Mouse (Mus musculus) A20 (cell line): Measurements from ENCODE around the gene Rexo5.
A peak's percentile ranks its signal among the peaks of the same experiment; 100 is the strongest.

Source experiments
- DNase-seq: peaks from one replicate; pipeline ENCODE4 v3.0.0-alpha.2; 2011; ENCODE audit warnings: low read depth, low spot score

The Rexo5 gene

DNA sequence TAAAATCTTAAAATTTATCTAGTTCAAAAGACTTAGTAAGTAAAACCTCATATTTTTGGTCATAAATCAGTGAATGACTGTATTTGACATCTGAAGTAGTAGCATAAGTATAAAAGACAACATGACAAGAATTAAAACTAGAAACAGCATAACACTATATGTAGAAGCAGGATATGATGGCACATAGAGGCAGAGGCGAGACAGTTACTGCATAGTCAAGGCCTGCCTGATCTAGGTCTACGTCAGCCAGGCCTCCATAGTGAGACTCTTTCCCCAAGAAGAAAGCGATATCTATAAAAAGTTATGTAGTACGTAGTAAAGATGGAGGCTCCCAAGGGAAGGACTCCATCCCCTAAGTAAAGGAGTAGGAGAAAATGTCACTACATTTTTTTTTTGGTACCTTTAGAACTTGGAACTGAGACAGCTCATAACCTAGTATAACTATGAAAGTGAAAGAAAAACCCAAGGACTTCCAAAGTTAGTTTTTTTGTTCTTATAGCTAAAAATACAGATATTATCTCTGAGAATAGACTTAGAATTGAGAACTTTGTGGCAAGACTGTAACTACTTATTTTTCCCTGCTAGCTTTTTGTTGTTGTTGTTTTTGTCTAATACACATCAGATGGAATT is 48.1 kb downstream of the Rexo5 start:
- DNase-seq, result no peak

DNA sequence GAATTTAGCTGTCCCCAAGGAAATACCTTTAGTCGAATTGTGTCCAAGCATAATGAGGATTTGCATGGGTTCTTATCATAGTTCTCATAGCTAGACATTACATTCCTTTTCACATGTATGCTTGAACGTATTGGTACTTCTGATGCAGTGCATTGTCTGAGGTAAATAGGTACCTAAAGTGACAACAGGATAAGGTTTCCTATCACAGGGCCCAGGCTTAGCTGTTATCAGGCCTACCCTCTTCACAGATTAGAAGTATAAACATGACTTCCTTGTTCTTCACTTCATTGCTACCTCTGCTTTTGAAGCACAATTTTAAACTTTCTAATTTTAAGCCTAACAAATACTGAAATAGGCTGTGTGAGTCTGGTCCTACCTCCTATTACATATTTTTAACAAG is 51.7 kb downstream of the Rexo5 start:
- DNase-seq, result no peak

DNA sequence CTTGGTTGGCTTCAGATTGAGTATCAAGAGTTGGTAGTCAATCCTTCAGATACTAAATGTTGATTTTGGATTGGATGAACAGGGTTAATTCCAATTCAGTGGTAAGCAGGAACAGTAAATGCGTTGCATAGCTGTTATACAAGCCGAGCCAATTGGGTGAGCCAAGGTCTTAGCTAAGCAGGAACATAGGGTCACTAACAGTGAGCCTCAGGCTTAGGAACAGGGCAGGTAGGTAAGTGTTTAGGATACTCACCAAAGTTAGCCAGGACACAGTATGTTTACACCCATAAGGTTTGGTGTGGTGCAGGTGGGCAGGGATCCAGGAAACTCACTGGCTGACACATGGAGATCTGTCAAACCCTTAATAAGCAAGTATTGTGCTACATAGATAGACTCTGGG is 53.6 kb downstream of the Rexo5 start:
- DNase-seq, result no peak

DNA sequence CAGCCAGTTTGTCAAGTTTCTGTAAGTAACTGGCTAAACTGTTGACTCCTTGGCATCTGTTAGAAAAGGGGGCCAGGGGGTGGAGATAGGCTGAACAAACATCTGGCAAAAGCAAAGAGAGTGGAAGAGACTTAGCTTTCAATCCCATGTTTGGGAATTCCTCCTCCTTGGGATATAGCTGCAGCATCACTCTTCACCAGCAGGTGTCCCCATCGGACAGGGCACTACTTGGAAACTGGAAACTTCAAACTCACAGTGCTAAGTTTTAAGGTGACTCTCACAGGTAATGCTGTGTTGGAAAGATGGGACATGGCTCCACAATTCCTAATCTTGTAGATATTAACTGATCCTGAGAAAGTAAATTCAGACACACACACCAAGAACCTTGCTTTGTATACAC is 55.3 kb downstream of the Rexo5 start:
- DNase-seq, result peak; percentile 34

DNA sequence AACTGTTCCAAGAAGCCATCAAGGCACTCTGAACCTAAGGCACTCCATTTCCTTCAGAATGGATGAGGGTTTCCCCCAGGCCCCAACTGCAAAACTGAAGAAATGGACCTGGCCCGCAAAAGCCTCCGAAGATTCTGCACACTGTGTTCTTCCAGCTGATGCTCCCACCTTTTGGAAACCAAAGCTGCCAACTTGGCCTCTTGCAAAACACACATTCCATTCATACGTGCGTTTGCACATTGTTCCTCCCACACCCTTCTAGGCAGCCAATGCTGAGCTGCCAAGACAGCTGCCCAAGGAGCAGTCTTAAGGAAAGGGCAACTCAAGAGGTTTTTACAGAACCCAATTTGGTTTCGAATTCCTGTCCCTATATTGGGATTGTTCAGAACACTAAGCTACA is 56.9 kb downstream of the Rexo5 start:
- no peak for DNase-seq

DNA sequence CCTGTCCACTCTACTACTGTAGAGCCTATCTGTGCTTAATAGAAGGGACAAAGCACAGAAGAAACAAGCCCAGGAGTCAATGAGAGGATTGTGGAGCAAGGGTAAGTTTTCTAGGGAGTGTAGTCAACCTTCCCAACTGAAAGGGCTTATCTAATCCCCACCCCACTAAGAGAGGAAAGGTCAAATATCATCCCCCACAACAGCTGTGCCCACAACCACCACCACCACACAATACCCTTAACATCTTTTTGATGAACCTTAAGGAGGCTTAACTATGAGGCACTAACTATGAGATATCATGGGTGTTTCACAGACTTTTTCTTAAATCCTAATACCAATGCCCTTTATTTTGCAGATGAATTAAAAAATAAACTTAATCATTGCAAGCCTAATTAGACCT is 58.7 kb downstream of the Rexo5 start:
- DNase-seq, result no peak

DNA sequence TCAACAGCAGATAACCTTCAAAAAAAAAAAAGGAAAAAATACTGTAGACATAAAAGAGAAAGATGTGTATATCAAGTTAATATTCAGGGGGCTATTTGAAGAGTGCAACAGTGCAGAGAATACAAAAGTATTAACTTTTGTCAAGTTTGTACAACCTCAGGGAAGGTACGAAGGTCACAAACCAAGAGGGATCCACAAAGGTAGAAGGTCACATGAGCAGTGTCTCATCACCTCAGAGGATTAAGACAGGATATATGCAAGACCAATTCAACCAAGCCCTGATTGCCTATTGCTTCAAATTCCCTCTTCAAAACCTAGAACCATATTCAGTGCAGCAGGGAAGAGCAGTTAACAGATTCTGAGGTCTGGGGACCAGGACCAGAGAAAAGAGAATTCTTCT is 59.4 kb downstream of the Rexo5 start:
- DNase-seq, result no peak

DNA sequence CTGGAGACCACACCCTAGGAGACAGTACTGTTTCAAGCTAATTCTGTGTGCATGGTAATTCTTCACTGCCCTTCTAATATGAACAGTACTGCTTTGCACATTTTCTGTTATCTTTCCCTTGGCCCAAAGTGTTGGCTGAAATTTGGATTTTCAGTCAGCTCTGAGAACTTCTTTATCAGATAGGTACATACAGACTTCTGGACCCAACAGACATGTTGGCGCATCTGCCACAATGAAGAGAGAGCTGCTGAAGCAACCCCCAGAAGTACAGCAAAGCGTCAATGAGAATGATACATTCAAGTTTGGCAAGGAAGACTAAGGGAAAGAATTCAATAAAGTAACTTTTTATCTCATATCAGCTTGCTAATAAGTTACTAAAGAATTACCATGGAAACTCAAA is 60.6 kb downstream of the Rexo5 start:
- DNase-seq, result no peak

DNA sequence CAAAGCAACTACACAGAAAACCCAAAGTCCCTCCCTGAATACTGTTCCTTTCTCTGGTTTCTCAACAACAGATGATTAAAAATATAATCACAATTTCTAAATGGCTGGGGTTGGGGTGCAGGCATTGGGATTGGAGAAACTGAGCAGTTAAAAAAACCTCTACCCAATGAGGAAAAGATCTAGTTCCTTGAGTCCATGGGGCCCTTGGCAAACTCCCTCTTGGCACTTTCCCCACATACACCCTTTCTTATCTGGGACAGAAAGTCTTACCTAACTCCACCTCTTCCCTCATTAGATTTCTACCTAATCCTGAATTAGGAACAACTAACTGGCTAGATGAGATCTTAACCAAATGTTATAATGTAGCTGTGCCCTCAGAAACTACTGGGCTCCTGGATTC is 61.2 kb downstream of the Rexo5 start:
- DNase-seq, result no peak

DNA sequence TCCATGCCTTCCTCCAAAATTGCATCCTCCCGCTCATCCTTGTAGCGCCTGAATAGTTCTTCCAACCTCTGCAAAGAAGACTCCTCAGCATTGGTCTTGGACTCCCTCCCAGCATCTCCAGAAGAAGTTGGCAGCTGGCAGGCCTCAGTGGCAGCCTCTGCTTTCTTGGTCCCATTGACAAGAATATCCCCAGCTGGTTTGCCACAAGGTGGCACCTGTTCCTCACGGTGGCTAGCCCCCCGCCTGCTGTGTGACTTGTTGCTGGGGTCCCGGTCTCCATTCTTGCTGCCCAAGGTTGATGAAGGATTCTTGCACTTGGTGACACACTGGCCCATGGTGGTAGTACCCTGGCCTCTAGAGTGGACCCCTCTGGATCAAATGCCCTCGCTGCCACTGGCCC is 65.7 kb downstream of the Rexo5 start:
- peak; percentile 26 for DNase-seq

DNA sequence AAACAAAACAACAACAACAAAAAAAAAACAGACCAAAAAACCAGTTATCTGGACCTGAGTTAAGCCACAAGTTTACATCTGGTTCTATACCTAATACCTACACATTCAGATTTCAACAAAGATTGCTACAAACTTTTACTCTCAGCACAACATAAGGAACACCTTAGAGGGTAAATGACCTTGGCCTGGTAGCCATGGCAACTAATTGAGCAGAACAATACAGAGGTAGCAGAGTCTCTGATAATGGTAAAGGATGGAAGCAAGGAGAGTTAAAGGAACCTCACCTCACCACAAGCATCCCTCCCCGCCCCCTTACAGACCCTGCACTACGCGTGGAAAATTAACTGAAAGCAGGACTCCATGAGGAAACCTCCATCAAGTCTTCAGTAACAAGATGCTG is 66.3 kb downstream of the Rexo5 start:
- no peak for DNase-seq

DNA sequence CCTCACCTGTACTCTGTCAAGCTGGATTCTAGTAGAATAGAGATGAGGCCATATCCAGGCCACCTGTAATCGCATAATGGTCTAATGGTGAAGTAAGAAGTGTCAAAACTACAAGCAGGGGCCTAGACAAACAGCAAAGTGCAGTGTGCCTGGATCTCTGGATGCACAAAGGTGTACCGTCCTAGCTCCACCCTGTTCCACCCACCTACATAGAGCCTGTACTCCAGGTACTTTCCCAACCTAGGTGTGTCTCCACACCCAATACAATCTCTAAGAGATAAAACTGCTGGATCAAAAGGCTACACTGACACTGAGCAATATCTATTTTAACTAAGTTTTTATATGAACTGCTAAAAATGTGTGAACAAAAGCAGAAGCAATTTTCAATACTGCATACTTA is 66.7 kb downstream of the Rexo5 start:
- no peak for DNase-seq

DNA sequence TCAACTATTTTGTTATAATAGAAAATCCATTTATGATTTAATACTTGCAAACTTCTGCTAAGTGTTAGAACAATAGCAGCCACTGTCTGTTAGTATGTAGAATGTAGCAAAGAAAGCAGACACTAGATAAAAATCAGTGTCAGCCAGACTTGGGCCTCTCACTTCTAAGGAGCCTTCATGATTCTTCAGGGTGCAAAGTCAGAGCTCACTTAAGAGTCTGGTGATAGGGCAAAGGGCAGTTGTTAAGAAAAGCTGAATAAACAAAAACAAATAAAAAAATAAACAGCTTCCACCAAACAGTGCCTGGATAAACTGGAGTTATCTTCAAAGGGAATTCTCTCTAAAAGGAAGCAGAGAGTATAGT is 67.1 kb downstream of the Rexo5 start:
- no peak for DNase-seq

DNA sequence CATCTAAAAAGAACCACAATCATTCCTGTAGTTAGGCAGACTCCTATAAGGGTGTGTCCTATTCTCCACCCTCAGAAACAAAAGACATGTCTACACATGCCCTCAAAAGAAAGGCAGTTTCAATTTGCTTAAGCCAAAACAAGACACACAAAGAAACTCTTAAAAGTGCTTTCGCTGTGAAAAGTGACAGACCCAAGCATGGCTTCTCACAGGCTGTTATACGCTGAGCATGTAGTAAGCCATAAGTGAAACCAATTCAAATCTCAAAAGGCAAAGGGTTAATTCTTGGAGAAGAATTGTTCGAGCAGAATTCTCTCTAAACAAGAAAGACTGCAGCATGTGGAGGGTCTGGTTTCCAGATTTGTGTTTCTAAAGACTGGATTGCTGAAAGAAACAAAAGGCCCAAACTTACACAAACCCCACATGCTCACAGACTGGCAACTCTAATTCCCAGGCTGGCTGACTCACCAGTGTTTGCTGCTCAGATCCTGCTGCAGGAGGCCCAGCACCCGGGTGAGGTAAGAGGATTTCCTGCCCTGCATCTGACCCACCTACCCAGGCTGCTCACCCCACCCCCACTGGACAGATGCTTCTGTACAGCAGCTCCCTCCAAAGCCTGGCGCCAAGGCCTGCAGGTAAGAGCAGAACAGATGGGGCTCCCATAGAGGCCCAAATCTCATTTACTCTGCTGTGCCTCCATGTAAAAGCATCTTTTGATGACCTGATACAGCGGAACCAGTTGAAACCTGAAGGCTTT is 67.7 kb downstream of the Rexo5 start:
- peak; percentile 15 for DNase-seq

DNA sequence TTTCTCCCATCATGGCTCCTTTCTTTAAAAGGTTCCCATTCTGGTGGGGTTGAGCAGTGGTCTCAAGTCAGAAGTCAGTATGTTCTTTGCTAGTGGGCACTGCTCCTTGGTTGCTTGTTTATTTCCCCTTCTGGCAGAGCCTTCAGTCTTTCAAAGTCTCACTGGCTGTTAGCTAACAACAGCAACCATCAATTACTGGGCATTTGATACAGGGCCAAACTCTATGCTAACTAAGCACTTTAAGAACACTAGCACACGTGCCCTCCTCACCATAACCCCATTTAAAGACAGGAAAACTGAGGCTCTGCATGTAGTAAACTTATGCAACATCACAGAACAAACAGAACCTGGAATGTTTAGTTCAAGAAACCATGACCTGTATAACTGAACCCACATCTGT is 68.4 kb downstream of the Rexo5 start:
- no peak for DNase-seq

DNA sequence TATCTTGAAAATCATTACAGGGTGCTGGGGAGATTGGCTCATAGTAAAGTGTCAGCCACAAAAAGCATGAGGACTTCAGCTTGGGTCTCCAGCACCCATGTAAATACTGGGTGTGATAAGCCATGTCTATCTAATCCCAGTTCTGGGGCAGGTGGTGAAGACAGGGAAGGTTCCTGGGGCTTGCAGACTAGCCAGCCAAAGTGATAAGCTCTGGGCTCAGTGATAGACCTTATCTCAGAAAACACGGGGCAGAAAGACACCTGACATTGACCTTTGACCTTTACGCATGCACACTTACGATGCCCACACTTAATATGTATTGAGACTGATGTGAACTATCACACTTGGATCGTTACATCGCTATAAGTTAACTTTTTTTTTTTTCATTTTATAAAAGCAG is 70.7 kb downstream of the Rexo5 start:
- no peak for DNase-seq

DNA sequence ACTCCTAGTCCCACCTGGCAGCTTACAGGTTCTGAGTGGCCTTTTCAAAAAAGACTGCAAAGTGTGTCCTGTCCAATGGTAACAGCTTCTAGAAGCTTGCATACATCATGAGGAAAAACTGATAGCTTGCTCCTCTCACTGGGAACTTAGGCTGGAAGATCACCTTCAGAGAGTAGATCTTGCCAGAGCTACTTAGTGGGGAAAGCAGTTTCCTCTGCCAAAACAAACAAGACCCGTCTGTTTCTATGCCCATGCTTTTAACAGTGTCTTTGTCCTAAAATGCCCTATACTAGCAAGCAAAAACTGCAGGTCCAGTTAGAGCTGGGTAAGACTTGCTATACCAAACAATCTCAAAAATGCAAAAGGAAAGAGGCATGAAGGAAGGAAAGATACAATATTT is 72.3 kb downstream of the Rexo5 start:
- no peak for DNase-seq

DNA sequence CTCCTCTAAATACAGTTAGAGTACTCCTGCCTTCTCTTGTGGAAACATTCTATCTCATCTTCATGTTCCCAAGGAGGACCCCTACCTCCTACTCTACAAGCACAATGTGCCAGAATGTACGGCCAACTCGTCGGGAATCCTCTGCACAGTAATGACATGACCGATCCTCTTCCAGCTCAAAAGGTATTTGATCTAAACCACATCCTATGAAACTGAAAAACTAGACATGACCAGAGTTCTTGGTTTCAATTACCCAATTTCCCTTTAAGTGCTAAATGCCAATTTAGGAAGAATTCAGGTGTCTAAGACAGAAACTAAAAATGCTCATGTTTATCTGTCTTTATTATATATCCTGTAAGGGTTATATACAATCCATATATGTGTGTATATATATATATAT is 78.4 kb downstream of the Rexo5 start:
- no peak for DNase-seq

DNA sequence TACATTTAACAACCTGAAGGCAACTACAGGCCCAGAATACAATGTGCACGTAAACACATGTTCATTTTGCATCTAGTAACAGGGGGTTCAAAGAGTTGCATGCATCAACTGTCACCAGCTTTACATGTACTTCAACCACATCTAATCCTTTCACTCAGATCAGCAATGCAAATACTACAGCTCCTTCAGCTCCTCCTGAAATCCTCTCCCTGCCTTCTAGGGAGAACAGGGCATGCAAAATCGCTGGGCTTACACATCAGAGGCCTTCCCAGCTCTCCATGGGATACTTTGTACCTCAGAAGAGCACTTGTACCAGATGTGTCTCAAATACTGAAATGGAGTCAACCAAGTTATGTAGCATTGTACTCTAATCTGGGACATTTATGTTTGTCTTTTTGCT is 79.2 kb downstream of the Rexo5 start:
- no peak for DNase-seq

DNA sequence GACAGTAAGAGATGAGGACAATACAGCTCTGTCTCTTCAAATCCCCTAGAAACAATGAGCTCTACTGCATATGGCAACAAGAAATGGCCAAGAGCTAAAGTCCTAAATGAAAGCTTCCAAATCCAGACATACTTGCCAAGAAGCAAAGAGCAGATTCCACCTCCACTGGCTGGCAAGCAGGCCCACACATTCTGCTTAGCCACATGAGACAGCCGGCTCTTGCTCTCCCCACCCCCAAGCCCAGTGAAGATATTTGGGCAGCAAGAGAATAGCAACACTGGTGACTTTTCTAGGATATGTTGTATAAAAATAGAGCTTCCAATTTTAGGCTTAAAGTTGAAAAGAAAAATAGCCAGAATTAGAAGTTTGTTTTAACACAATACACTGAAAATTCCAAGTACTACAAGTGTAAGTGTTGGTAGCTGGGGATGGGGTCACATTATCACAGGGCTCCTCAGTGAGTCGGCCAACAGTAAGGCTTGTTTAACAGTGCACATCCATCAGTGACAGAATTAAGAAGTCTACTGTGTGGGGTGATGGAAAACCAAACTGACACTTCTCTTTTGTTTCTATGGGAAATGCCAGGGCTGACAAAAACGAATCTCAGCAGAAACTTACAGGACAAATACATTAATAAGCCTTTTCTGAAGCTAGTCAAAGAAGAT is 82.1 kb downstream of the Rexo5 start:
- DNase-seq, result no peak

DNA sequence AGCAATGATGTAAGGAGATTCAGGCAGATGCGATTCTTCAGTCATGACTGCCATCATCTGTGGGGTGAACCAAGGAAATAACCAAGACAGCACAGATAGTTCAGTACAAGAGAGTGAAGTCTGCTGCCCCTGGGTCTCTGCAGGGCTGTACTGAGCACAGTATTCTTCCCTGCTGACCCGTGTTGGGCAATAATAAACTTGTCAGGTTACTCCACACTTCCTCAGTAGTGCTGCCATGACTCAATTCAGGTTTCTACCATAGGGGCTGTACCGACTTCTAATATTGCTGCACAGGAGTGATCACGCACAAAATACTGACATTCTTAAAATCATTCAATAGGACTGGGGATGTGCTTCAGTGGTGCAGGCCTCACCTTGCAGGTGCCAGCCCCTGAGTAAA is 85.4 kb downstream of the Rexo5 start:
- DNase-seq, result no peak

DNA sequence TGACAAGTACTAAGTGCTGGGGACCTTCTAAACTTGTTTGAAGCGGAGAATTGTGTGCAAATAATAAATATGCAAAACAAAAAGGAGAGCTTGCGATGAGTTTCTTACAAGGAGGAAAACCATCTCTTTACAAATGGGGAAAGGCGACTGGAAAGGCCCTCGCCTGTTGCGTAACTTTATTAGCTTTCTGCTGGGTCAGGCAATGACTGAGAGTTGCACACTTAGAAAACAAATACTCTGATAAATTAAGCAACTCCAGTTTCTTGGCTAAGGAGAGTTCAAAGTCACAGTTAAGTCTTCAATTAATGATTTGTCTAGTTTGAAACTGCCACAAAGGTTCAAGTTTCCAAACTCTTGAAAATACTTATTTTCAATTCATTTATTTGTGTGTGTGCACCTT is 86.5 kb downstream of the Rexo5 start:
- DNase-seq, result no peak

DNA sequence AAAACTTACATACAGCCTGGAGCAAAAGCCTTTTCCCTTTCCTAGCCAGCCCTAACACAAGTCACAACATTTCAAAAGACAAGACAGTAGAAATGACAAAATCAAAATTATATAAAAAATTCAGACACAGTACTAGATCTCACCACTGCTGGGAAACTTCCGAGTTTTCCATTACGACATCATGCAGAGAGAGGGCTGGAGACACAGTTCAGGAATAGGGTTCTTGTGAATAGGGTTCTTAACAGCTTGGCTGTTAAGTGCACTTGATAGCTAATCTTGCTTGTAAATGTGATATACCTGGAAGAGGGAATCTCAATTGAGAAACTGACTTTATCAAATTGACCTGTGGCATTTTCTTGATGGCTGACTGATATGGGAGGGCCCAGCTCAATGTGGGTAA is 87.4 kb downstream of the Rexo5 start:
- DNase-seq, result no peak
